Mouse (Mus musculus): ENCODE measurements around the gene Ddx24.
"Not testable (repeated sequence)": the region's sequence is repeated elsewhere in the genome, so short reads cannot be mapped to it uniquely, and the experiment has no call there.

Gene Ddx24

GRCm38 (mm10) chr12:103425729-103426470 is at the start of gene Ddx24:
Ddx24 (minus strand) TSS chr12:103425830.
- peak; percentile 96 for DNase-seq (ENCODE audit: low read depth, low spot score)

- no peak for DNase-seq (ENCODE audit: low read depth, low spot score)
These were observed 48.9 kb upstream of the Ddx24 start for GRCm38 (mm10) chr12:103474481-103474880.

- no peak for DNase-seq (ENCODE audit: low read depth, low spot score)
These were observed 31.5 kb upstream of the Ddx24 start, which contains the start of gene Ifi27l2b for GRCm38 (mm10) chr12:103457140-103457539. Ifi27l2b (minus strand) TSS chr12:103457223.

- not testable (repeated sequence) for DNase-seq (ENCODE audit: low read depth, low spot score)
These were observed 31.1 kb upstream of the Ddx24 start for GRCm38 (mm10) chr12:103456727-103457126.

GRCm38 (mm10) chr12:103453361-103453760 is 27.7 kb upstream of the Ddx24 start:
- no peak for DNase-seq (ENCODE audit: low read depth, low spot score)

GRCm38 (mm10) chr12:103445060-103445459 is 19.4 kb upstream of the Ddx24 start:
- no peak for DNase-seq (ENCODE audit: low read depth, low spot score)

- not testable (repeated sequence) for DNase-seq (ENCODE audit: low read depth, low spot score)
These were observed 18.6 kb upstream of the Ddx24 start for GRCm38 (mm10) chr12:103444261-103444660.

- no peak for DNase-seq (ENCODE audit: low read depth, low spot score)
These were observed 17.9 kb upstream of the Ddx24 start, which contains the start of gene Ifi27l2a for GRCm38 (mm10) chr12:103443524-103443923. Ifi27l2a (minus strand) TSS chr12:103443680.

- no peak for DNase-seq (ENCODE audit: low read depth, low spot score)
These were observed 12.0 kb upstream of the Ddx24 start for GRCm38 (mm10) chr12:103437601-103438000.

- DNase-seq (ENCODE audit: low read depth, low spot score), result no peak
These were observed 9.2 kb upstream of the Ddx24 start for GRCm38 (mm10) chr12:103434861-103435260.

GRCm38 (mm10) chr12:103433986-103434731 is 8.5 kb upstream of the Ddx24 start, which contains the start of gene Ifi27:
Ifi27 (plus strand) TSS chr12:103434211.
- DNase-seq (ENCODE audit: low read depth, low spot score), result no peak

- no peak for DNase-seq (ENCODE audit: low read depth, low spot score)
These were observed 7.8 kb upstream of the Ddx24 start for GRCm38 (mm10) chr12:103433430-103433829.

- DNase-seq (ENCODE audit: low read depth, low spot score), result no peak
These were observed 1.1 kb upstream of the Ddx24 start for GRCm38 (mm10) chr12:103426710-103427109.

- no peak for DNase-seq (ENCODE audit: low read depth, low spot score)
These were observed 458 bp downstream of the Ddx24 start for GRCm38 (mm10) chr12:103425016-103425728.

GRCm38 (mm10) chr12:103408144-103408543 is 17.5 kb downstream of the Ddx24 start:
- DNase-seq (ENCODE audit: low read depth, low spot score), result no peak

GRCm38 (mm10) chr12:103407720-103408119 is 17.9 kb downstream of the Ddx24 start, which contains the start of gene 9330161L09Rik:
9330161L09Rik (minus strand) TSS chr12:103407820.
- DNase-seq (ENCODE audit: low read depth, low spot score), result no peak

GRCm38 (mm10) chr12:103404131-103404530 is 21.5 kb downstream of the Ddx24 start:
- no peak for DNase-seq (ENCODE audit: low read depth, low spot score)

- no peak for DNase-seq (ENCODE audit: low read depth, low spot score)
These were observed 28.9 kb downstream of the Ddx24 start for GRCm38 (mm10) chr12:103396751-103397150.

- DNase-seq (ENCODE audit: low read depth, low spot score), result no peak
These were observed 29.9 kb downstream of the Ddx24 start for GRCm38 (mm10) chr12:103395486-103396275.

- DNase-seq (ENCODE audit: low read depth, low spot score), result peak; percentile 74
These were observed 32.1 kb downstream of the Ddx24 start for GRCm38 (mm10) chr12:103393528-103393927.

GRCm38 (mm10) chr12:103391098-103391497 is 34.5 kb downstream of the Ddx24 start:
- DNase-seq (ENCODE audit: low read depth, low spot score), result no peak

Measured in c-Kit-negative CD71-positive TER-119-positive erythroid progenitor cells, embryonic 14.5 days (primary cell).